Mouse (Mus musculus): ENCODE data around the gene Rpl7l1.

Gene Rpl7l1

DNA sequence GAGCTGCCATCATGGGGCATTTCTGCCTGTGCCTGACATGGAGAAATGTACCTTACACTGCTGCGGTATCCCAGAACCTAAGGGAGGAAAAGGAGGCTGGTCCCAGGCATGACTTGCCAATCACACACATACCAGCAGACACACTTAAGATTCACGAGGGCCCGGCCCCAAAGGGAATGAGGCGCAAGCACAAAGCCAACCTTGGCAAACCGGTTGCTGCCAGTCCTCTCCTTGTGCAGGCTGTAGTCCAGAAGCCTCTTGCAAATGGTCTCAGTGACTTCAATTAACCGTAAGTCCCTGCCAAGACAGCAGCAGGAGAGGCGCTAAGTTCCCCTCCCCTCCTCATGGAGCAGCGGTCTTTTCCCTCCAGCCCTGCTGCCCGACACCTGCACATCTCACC lies 39.5 kb downstream of the Rpl7l1 start:
- DNase-seq (ENCODE audit: inconsistent age in 2 of 2, low spot score in 1 of 2), result no peak

DNA sequence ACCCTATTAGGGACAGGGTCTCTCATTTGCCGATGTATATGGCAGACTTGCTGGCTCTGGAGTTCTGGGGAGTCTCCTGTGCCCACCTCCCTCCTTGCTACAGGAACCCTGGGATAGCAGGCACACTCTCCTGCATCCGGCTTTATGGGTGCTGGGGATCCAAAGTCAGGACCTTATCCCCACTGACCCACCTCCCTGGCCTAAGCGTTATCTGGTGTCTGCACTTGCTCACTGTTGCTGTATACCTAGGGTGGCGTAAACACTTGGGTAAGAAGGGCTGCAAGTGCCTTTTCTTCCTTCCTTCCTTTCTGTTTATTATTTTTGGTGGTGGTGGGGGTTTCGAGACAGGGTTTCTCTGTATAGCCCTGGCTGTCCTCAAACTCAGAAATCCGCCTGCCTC lies 41.2 kb downstream of the Rpl7l1 start:
- DNase-seq (ENCODE audit: inconsistent age in 2 of 2, low spot score in 1 of 2), result no peak

DNA sequence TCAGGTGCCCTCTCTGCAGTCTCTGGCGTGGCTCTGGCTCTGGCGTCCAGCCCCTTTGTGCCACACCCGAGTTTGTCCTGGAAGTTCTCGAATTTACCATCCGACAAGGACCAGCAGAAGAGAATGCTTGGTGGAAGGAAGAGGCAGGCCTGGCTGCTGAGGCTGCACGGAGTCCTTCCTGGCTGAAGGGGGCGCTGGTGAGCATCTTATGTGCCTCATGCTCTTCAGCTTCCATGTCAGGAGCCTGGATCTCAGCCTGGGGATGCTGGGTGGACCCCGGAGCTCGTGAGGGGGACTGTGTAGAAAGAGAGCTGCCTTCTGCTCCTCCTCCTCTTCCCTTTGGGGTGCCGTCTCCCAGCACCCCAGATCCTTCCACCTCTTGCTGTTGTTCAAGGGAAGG lies 46.3 kb downstream of the Rpl7l1 start:
- peak; percentile 39 to 75 for DNase-seq (ENCODE audit: inconsistent age in 2 of 2, low spot score in 1 of 2)

GRCm38 (mm10) chr17:46735287-46735686 lies 47.2 kb downstream of the Rpl7l1 start:
- no peak for DNase-seq (ENCODE audit: inconsistent age in 2 of 2, low spot score in 1 of 2)

DNA sequence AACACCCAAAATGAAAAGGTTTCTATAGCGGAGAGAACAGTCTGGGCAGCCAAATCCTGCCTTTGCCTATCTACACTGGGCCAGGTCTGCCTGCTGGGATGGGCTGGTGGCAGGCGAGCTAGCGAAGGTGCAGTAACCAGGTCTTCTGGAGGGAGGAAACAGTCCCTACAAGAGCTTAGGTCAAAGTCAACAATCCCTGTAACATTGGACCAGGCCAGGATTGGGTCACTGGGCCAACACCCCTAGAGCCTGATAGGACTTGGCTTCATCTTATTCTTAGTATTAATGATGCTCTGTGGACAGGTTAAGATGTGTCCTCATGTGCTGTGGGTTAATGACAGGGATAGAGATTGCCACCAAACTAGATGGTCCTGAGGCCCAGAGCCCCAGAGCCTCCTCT lies 48.4 kb downstream of the Rpl7l1 start:
- no peak for DNase-seq (ENCODE audit: inconsistent age in 2 of 2, low spot score in 1 of 2)

GRCm38 (mm10) chr17:46728904-46729318 lies 53.6 kb downstream of the Rpl7l1 start, which contains the start of gene Gnmt:
Gene Gnmt (minus strand): TSS chr17:46729168.
- no peak for DNase-seq (ENCODE audit: inconsistent age in 2 of 2, low spot score in 1 of 2)

GRCm38 (mm10) chr17:46728496-46728895 lies 54.0 kb downstream of the Rpl7l1 start:
- no peak for DNase-seq (ENCODE audit: inconsistent age in 2 of 2, low spot score in 1 of 2)

DNA sequence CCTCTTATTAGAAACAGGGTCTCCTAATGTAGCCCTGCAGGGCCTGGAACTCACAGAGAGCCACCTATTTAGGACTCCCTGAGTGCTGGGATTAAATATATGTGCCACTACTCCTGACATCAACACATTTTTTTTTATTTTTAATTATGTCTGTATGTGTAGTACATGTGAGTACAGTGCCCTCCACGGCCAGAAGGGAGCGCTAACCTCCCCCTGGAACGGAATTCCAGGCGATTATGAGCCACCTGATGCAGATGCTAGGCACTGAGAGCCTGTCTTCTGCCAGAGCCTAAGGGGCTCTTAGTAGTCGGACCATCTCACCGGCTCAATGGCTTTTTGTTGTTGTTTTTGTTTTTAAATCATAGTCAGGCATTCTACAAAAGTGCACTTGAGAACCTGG lies 54.5 kb downstream of the Rpl7l1 start:
- DNase-seq (ENCODE audit: inconsistent age in 2 of 2, low spot score in 1 of 2), result peak in 1 of 2 experiments; percentile 65

DNA sequence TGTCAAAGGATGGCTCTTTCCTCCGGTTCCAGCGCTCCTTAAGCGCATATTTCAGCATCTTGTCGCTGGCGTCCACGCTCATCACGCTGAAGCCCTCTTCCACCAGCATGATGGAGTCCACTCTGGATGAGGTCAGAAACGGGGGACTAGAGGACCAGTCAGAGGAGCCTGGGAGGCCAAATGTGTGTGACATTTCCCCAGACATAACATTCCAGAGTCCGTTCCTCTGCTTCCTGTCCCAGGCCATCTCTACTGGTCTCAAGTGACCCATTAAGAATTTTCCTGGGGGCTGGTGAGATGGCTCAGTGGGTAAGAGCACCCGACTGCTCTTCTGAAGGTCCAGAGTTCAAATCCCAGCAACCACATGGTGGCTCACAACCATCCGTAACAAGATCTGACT lies 55.2 kb downstream of the Rpl7l1 start:
- no peak for DNase-seq (ENCODE audit: inconsistent age in 2 of 2, low spot score in 1 of 2)

- DNase-seq (ENCODE audit: inconsistent age in 2 of 2, low spot score in 1 of 2), result peak; percentile 42 to 69
Measured at GRCm38 (mm10) chr17:46725731-46726645, 56.5 kb downstream of the Rpl7l1 start.

DNA sequence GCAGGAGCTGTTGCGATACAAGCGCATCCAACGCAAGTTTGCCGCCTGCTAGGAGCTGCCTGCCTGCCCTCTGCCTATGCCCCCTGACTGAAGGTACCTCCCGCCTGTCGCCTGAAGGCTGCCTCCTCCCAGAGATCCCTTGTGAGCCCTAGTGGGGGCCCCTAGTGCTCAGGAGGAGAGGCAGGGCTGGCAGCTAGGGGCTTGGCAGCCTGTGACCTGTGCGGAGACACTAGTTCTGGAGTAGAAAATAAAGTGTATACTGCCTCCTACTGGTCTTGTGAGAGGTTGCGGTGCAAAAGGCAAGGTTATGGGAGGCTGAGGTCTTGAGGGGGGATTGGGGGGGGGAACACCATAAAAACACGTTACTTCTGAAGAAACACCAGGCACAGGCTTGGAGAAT lies 57.2 kb downstream of the Rpl7l1 start:
- DNase-seq (ENCODE audit: inconsistent age in 2 of 2, low spot score in 1 of 2), result peak in 1 of 2 experiments; percentile 64

DNA sequence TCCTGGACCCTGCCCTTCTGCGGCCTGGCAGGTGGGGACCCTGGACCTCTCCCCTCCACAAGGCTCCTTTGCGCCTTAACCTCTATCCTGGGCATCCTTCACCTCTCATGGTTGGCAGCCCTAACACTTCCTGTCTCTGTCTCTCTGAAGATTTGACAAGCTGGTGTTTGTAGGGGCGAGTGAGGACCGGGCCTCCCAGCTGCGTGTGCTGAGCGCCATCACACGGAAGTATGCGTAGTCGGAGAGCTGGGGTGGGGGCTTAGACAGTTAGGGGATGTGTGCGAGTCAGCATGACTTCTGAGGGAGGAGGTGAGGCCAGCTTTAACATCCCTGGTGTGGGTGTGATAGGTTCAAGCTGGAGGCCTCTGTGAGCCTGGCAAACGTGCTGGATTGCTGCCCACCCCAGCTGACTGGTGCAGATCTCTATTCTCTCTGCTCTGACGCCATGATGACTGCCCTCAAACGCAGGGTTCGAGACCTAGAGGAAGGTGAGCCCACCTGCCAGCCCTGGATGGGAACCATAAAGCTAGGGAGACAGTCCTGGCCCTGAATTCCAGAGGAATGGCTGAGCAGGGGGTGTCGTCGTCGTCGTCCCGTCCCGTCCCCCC lies 57.9 kb downstream of the Rpl7l1 start:
- DNase-seq (ENCODE audit: inconsistent age in 2 of 2, low spot score in 1 of 2), result peak in 1 of 2 experiments; percentile 27

Data from adrenal gland, adult (tissue).